ENCODE assay signal across 8 mouse cellular contexts in genomic region chr2:153347183-153347781, GRCm38 (mm10). TPM values are rescaled to one million over a fixed set of nuclear protein-coding genes. Genes with fewer than 3 reads are reported as not detected.
A peak's percentile ranks its signal among the peaks of the same experiment; 100 is the strongest.
DNase-seq lines count a peak whose midpoint lies in the region; ATAC-seq lines count a peak whose summit lies in the region.

No protein-coding gene starts in this region.

- peak overlapping the region; percentile 59 for H3K4me3 ChIP-seq in lung, embryonic 16.5 days (ENCODE audit: low read length)
- peak overlapping the region; percentile 75 for H3K4me3 ChIP-seq in kidney, embryonic 16.5 days (ENCODE audit: low read length)
- peak overlapping the region; percentile 86 for H3K4me3 ChIP-seq in neural tube, embryonic 13.5 days

- H3K9me3 ChIP-seq in lung, embryonic 16.5 days (ENCODE audit: control insufficient read depth, low read length), result no peaks in the 10 kb centered on the region
- no peaks in the 10 kb centered on the region for H3K9me3 ChIP-seq in kidney, embryonic 16.5 days (ENCODE audit: low read length)
- H3K9me3 ChIP-seq in neural tube, embryonic 13.5 days, result no peaks in the 10 kb centered on the region

- no peak for DNase-seq in lung, postnatal 25 days (ENCODE audit: low spot score)
- DNase-seq in fat pad, adult 2 months (ENCODE audit: extremely low read depth, low read depth, low spot score), result peak; percentile 42
- DNase-seq in layer of hippocampus, adult 9-10 months (ENCODE audit: low spot score), result no peak
- DNase-seq in urinary bladder, postnatal 25 days (ENCODE audit: low spot score), result no peak
- no peak for DNase-seq in frontal cortex, postnatal 36 days (ENCODE audit: low spot score in 2 of 2)

- H3K4me2 ChIP-seq in lung, embryonic 16.5 days (ENCODE audit: low read depth, low read length), result peak overlapping the region; percentile 78
- H3K4me2 ChIP-seq in kidney, embryonic 16.5 days (replicated peaks; ENCODE audit: low read depth, low read length), result peak overlapping the region; percentile 61
- H3K4me2 ChIP-seq in neural tube, embryonic 13.5 days, result peak overlapping the region; percentile 81

- H3K4me1 ChIP-seq in lung, embryonic 16.5 days (replicated peaks; ENCODE audit: control insufficient read depth, insufficient read depth, low read length), result peaks cover 38% of the 10 kb centered on the region
- peaks cover 39% of the 10 kb centered on the region for H3K4me1 ChIP-seq in kidney, embryonic 16.5 days (ENCODE audit: insufficient read depth, low read length)
- H3K4me1 ChIP-seq in neural tube, embryonic 13.5 days (replicated peaks), result peaks cover 51% of the 10 kb centered on the region

- under 1% methylated on average over 9 of the region's 9 CpGs for WGBS in lung, embryonic 16.5 days
- WGBS in kidney, embryonic 16.5 days, result 5% methylated on average over 9 of the region's 9 CpGs
- 9% methylated on average over 9 of the region's 9 CpGs for WGBS in neural tube, embryonic 13.5 days

- H3K9ac ChIP-seq in lung, embryonic 16.5 days (ENCODE audit: low read length), result peak overlapping the region; percentile 94
- H3K9ac ChIP-seq in kidney, embryonic 16.5 days (replicated peaks; ENCODE audit: low read length), result peak overlapping the region; percentile 99
- H3K9ac ChIP-seq in neural tube, embryonic 13.5 days, result peak overlapping the region; percentile 94

- no peak for ATAC-seq in lung, embryonic 16.5 days (ENCODE audit: low read depth)
- no peak for ATAC-seq in kidney, embryonic 16.5 days (ENCODE audit: low FRiP score, low TSS enrichment)
- no peak for ATAC-seq in neural tube, embryonic 13.5 days (ENCODE audit: low read depth)

- H3K36me3 ChIP-seq in lung, embryonic 16.5 days (ENCODE audit: control insufficient read depth, insufficient read depth, low read length), result peaks cover 3% of the 10 kb centered on the region
- peaks cover 5% of the 10 kb centered on the region; the same call in 1 of the 2 replicates for H3K36me3 ChIP-seq in kidney, embryonic 16.5 days (ENCODE audit: insufficient read depth, low read length)
- peaks cover 3% of the 10 kb centered on the region; the same call in 1 of the 2 replicates for H3K36me3 ChIP-seq in neural tube, embryonic 13.5 days

- peak overlapping the region; percentile 99 for H3K27ac ChIP-seq in lung, embryonic 16.5 days (ENCODE audit: low read length)
- peak overlapping the region; percentile 100 for H3K27ac ChIP-seq in kidney, embryonic 16.5 days (ENCODE audit: low read length)
- peak overlapping the region; percentile 98 for H3K27ac ChIP-seq in neural tube, embryonic 13.5 days (replicated peaks)

- H3K27me3 ChIP-seq in lung, embryonic 16.5 days (ENCODE audit: control insufficient read depth, insufficient read depth, low read depth, low read length), result no peaks in the 10 kb centered on the region
- H3K27me3 ChIP-seq in kidney, embryonic 16.5 days (ENCODE audit: insufficient read depth, low read length), result no peaks in the 10 kb centered on the region
- H3K27me3 ChIP-seq in neural tube, embryonic 13.5 days, result no peaks in the 10 kb centered on the region

RNA-seq across cellular contexts. Expression of gene Asxl1, which starts 1.7 kb away (rescaled TPM):
- 9.0 and 9.6 TPM in 2 replicates for polyA plus RNA-seq in lung, embryonic 16.5 days (2015; fragmentation: Nextera tagmentation; extraction: Ambion mirVana)
- polyA plus RNA-seq in kidney, embryonic 16.5 days (2015; fragmentation: Nextera tagmentation; extraction: Ambion mirVana), result 11.6 and 11.7 TPM in 2 replicates
- 9.8 and 12.1 TPM in 2 replicates for polyA plus RNA-seq in neural tube, embryonic 13.5 days (2015; fragmentation: Nextera tagmentation; extraction: Ambion mirVana)

RNA-seq across cellular contexts. Expression of gene Kif3b, which starts 56.1 kb away (rescaled TPM):
- polyA plus RNA-seq in lung, embryonic 16.5 days (2015; fragmentation: Nextera tagmentation; extraction: Ambion mirVana), result 7.1 TPM in 2 replicates
- polyA plus RNA-seq in kidney, embryonic 16.5 days (2015; fragmentation: Nextera tagmentation; extraction: Ambion mirVana), result 8.9 TPM in 2 replicates
- polyA plus RNA-seq in neural tube, embryonic 13.5 days (2015; fragmentation: Nextera tagmentation; extraction: Ambion mirVana), result 16.7 and 17.2 TPM in 2 replicates
